Mouse (Mus musculus) megakaryocyte-erythroid progenitor cell, adult 5-6 weeks (primary cell): Measurements from ENCODE around the gene Gm4858. TPM values are rescaled to one million over a fixed set of nuclear protein-coding genes. Genes with fewer than 3 reads are reported as not detected.
A peak's percentile ranks its signal among the peaks of the same experiment; 100 is the strongest.
"Not testable (repeated sequence)": the region's sequence is repeated elsewhere in the genome, so short reads cannot be mapped to it uniquely, and the experiment has no call there.

Experiments
- ATAC-seq: replicated peaks from 2 replicates; pipeline ENCODE4 v1.8.0; 2016; ENCODE audit warnings: mild to moderate bottlenecking, inconsistent platforms; ENCODE audit not compliant: severe bottlenecking, poor library complexity, low FRiP score, low TSS enrichment
- total RNA-seq, 2 experiments: library from RNA; stranded (forward) in 1 of 2; stranded (reverse) in 1 of 2; fragments of 200-1000, 215-1000 nt in 1 of 2; fragments of >200 nt in 1 of 2; fragmentation: Nextera tagmentation in 1 of 2; gene quantifications; 2 replicates each; pipeline ENCODE4 v1.2.3; 2014 to 2017

Gene Gm4858
- total RNA-seq (2014; fragmentation: Nextera tagmentation) (not detected in 2 replicates), total RNA-seq (2017) (not detected in 2 replicates)

- not testable (repeated sequence) for ATAC-seq
Measured at GRCm38 (mm10) chr3:93068523-93068922, at the start of gene Gm4858. Gm4858 (plus strand) TSS chr3:93068823.

GRCm38 (mm10) chr3:93018960-93019359 lies 49.7 kb upstream of the Gm4858 start, which contains the start of gene Lce1m:
Lce1m (minus strand) TSS chr3:93019060.
- no peak for ATAC-seq

- no peak for ATAC-seq
Measured at GRCm38 (mm10) chr3:93021171-93021570, 47.5 kb upstream of the Gm4858 start.

GRCm38 (mm10) chr3:93023411-93024184 lies 45.0 kb upstream of the Gm4858 start:
- no peak for ATAC-seq

GRCm38 (mm10) chr3:93025486-93025885 lies 43.1 kb upstream of the Gm4858 start:
- no peak for ATAC-seq

GRCm38 (mm10) chr3:93031450-93031849 lies 37.2 kb upstream of the Gm4858 start:
- ATAC-seq, result peak; percentile 74; the same call in 1 of the 2 replicates

GRCm38 (mm10) chr3:93050182-93050581 lies 18.4 kb upstream of the Gm4858 start:
- no peak for ATAC-seq

- ATAC-seq, result no peak
Measured at GRCm38 (mm10) chr3:93052826-93053474, 15.7 kb upstream of the Gm4858 start.

GRCm38 (mm10) chr3:93086631-93087030 lies 18.0 kb downstream of the Gm4858 start:
- ATAC-seq, result no peak

- not testable (repeated sequence) for ATAC-seq
Measured at GRCm38 (mm10) chr3:93093581-93093980, 25.0 kb downstream of the Gm4858 start.

GRCm38 (mm10) chr3:93096447-93096846 lies 27.8 kb downstream of the Gm4858 start:
- no peak for ATAC-seq

- no peak for ATAC-seq
Measured at GRCm38 (mm10) chr3:93111668-93112067, 43.0 kb downstream of the Gm4858 start.

- peak; percentile 67; the same call in 1 of the 2 replicates for ATAC-seq
Measured at GRCm38 (mm10) chr3:93114481-93114880, 45.9 kb downstream of the Gm4858 start.

GRCm38 (mm10) chr3:93119101-93119500 lies 50.5 kb downstream of the Gm4858 start:
- no peak for ATAC-seq

Other genes with a start within 250 kb of the Gm4858 start
- gene Kprp, start 241.6 kb upstream of the Gm4858 start, total RNA-seq (2014; fragmentation: Nextera tagmentation), result not detected in 2 replicates
- not detected in 2 replicates for gene Kprp, start 241.6 kb upstream of the Gm4858 start, total RNA-seq (2017)
- gene Lce1l, start 217.5 kb upstream of the Gm4858 start, total RNA-seq (2014; fragmentation: Nextera tagmentation), result not detected in 2 replicates
- gene Lce1l, start 217.5 kb upstream of the Gm4858 start, total RNA-seq (2017), result not detected in 2 replicates
- not detected in 2 replicates for gene 2310050C09Rik, start 198.6 kb upstream of the Gm4858 start, total RNA-seq (2014; fragmentation: Nextera tagmentation)
- gene 2310050C09Rik, start 198.6 kb upstream of the Gm4858 start, total RNA-seq (2017), result not detected in 2 replicates
- not detected in 2 replicates for gene Lce3a, start 142.6 kb upstream of the Gm4858 start, total RNA-seq (2014; fragmentation: Nextera tagmentation)
- gene Lce3a, start 142.6 kb upstream of the Gm4858 start, total RNA-seq (2017), result not detected in 2 replicates
- gene Lce3b, start 135.8 kb upstream of the Gm4858 start, total RNA-seq (2014; fragmentation: Nextera tagmentation), result not detected in 2 replicates
- not detected in 2 replicates for gene Lce3b, start 135.8 kb upstream of the Gm4858 start, total RNA-seq (2017)
- gene Lce3c, start 124.3 kb upstream of the Gm4858 start, total RNA-seq (2014; fragmentation: Nextera tagmentation), result not detected in 2 replicates
- not detected in 2 replicates for gene Lce3c, start 124.3 kb upstream of the Gm4858 start, total RNA-seq (2017)
- not detected in 2 replicates for gene Lce3d, start 111.4 kb upstream of the Gm4858 start, total RNA-seq (2014; fragmentation: Nextera tagmentation)
- gene Lce3d, start 111.4 kb upstream of the Gm4858 start, total RNA-seq (2017), result not detected in 2 replicates
- not detected in 2 replicates for gene Lce3e, start 101.8 kb upstream of the Gm4858 start, total RNA-seq (2014; fragmentation: Nextera tagmentation)
- gene Lce3e, start 101.8 kb upstream of the Gm4858 start, total RNA-seq (2017), result not detected in 2 replicates
- not detected in 2 replicates for gene Lce3f, start 76.6 kb upstream of the Gm4858 start, total RNA-seq (2014; fragmentation: Nextera tagmentation)
- not detected in 2 replicates for gene Lce3f, start 76.6 kb upstream of the Gm4858 start, total RNA-seq (2017)
- gene Crct1, start 53.1 kb upstream of the Gm4858 start, total RNA-seq (2014; fragmentation: Nextera tagmentation), result not detected in 2 replicates
- gene Crct1, start 53.1 kb upstream of the Gm4858 start, total RNA-seq (2017), result not detected in 2 replicates
- not detected in 2 replicates for gene Lce1m, start 49.8 kb upstream of the Gm4858 start, total RNA-seq (2014; fragmentation: Nextera tagmentation)
- gene Lce1m, start 49.8 kb upstream of the Gm4858 start, total RNA-seq (2017), result not detected in 2 replicates
- not detected in 2 replicates for gene Crnn, start 76.0 kb downstream of the Gm4858 start, total RNA-seq (2014; fragmentation: Nextera tagmentation)
- not detected in 2 replicates for gene Crnn, start 76.0 kb downstream of the Gm4858 start, total RNA-seq (2017)
- gene Flg2, start 128.5 kb downstream of the Gm4858 start, total RNA-seq (2014; fragmentation: Nextera tagmentation), result not detected in 2 replicates
- not detected in 2 replicates for gene Flg2, start 128.5 kb downstream of the Gm4858 start, total RNA-seq (2017)
- not detected in 2 replicates for gene Flg, start 204.7 kb downstream of the Gm4858 start, total RNA-seq (2014; fragmentation: Nextera tagmentation)
- gene Flg, start 204.7 kb downstream of the Gm4858 start, total RNA-seq (2017), result not detected in 2 replicates